Mouse (Mus musculus) megakaryocyte-erythroid progenitor cell, adult 5-6 weeks (primary cell): ENCODE measurements around the gene Srsf3. TPM values are rescaled to one million over a fixed set of nuclear protein-coding genes. Genes with fewer than 3 reads are reported as not detected.

Source experiments
- ATAC-seq: replicated peaks from 2 replicates; pipeline ENCODE4 v1.8.0; 2016; ENCODE audit warnings: mild to moderate bottlenecking, inconsistent platforms; ENCODE audit not compliant: severe bottlenecking, poor library complexity, low FRiP score, low TSS enrichment
- total RNA-seq, 2 experiments: library from RNA; stranded (forward) in 1 of 2; stranded (reverse) in 1 of 2; fragments of 200-1000, 215-1000 nt in 1 of 2; fragments of >200 nt in 1 of 2; fragmentation: Nextera tagmentation in 1 of 2; gene quantifications; 2 replicates each; pipeline ENCODE4 v1.2.3; 2014 to 2017

The Srsf3 gene
- total RNA-seq, 2 experiments from 2014 or later: 513 to 747 TPM

- 0 out of 2 replicates have a peak, but pooled peaks have one; percentile 18 for ATAC-seq
Observed at GRCm38 (mm10) chr17:29080758-29081617, 48.6 kb downstream of the Srsf3 start.

- ATAC-seq: 0 out of 2 replicates have a peak, but pooled peaks have one; percentile 24
Observed at GRCm38 (mm10) chr17:29081618-29082381, 49.4 kb downstream of the Srsf3 start.

DNA sequence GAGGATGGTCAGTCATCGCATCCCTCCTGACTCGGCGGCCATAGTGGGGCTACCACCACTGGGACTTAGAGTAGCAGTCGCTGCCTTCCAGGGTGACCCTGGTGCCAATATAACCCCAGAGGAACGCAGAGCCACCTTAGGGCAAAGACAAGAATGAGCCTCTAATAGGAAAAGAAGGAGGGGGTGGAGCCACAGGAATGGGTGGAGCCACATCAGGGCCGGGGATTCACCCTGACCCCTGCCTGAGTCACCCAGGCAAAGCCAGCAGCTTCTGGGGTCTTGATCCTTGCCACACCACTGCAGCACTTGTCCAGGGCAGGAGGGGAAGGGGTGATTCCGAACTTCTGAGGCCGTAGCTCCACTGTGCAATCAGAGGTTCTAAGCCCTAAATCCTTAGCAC lies 51.2 kb downstream of the Srsf3 start:
- no peak for ATAC-seq

GRCm38 (mm10) chr17:29084656-29085055 lies 52.2 kb downstream of the Srsf3 start:
- ATAC-seq: no peak

GRCm38 (mm10) chr17:29085266-29085665 lies 52.8 kb downstream of the Srsf3 start:
- no peak for ATAC-seq

DNA sequence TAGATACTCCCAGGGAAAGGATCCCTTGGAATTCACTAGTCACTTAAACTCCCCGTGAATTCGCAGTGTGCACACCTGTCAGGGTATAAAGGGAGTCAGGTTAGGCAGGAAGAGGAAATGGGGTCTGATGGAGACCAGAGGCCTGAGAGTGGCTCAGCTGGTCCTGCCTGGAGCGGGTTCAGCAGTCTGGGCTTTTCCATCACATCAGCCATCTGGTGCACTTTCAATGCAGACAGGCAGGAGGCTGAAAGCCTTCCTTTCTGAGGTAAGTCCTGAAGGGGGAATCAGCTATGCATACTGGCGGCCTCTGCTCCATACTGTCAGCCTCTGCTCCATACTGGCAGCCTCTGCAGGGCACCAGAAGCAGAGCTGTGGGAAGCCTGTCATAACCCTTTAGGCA lies 54.5 kb downstream of the Srsf3 start:
- no peak for ATAC-seq

DNA sequence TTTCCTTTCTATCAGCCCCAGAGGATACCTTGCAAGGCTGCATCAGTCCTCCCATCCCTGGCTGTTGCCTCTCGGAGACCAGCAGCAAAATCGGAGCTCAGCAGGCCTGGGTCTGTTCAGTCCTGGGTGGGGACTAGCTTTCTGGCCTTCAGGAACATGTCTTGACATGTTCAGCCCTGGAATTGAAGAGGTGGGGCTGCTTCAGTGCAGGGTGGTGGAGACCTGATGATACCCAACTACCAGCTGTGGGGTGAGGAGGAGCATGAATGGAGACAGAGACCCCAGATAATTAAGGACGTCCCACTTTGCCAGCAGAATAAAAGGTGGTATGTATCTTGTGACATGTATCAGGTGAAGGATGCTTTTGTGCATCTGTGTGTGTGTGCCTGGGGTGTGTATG lies 58.3 kb downstream of the Srsf3 start, which contains the start of gene Cdkn1a:
Cdkn1a (plus strand) TSS at position 201 of the 400 bp plus-strand sequence.
- no peak for ATAC-seq

DNA sequence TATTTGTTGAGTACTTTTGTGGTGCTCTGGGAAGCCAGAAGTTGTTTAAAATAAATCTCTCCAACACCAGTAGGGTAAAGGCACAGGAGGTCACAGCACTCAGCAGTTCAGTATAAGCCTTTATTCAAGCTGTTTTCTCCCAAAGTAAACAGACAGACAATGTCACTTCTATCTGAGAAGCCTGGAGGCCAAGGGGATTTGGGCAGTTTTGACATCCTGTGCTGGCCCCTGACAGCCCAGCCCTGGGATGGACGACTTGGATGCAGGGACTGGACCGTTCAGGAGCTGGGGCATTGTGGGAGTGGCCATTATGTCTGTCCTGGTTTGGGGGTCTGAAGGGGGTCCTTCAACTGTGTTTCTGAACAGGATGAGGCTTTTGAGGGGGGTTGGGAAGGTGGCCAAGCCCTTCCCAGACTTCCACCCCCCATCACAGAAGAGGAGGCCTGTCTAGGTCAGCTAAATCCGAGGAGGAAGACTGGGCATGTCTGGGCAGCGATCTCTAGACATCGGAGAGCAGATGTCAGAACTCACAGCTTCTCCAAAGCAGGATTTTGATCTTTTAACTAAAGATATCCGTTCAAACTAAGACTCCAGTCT lies 59.0 kb downstream of the Srsf3 start:
- ATAC-seq: no peak

DNA sequence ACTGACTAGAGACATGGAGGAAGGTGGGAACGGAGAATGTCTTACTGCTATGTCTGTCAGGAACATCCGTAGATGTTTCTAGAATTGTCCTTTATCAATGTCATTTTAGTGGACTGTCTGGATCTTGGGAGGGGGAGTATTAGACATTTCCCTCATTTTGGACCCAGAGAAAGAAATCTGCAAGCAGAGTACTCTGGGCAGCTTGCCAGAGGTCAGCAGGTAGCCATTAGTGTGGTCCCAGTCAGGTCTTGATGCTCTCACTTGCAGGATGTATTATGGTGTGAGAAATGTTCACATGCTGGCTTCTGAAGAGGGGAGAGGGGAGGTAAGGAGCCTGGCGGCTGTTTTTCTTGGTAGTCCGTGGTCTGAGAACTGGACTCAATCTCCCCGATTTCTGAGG lies 60.1 kb downstream of the Srsf3 start:
- ATAC-seq: no peak

Other genes with a start within 250 kb of the Srsf3 start
- gene Brpf3, start 231.5 kb upstream of the Srsf3 start, total RNA-seq (2014; fragmentation: Nextera tagmentation): 61.1 and 68.0 TPM in 2 replicates
- gene Brpf3, start 231.5 kb upstream of the Srsf3 start, total RNA-seq (2017): 5.3 and 6.2 TPM in 2 replicates
- not detected in 2 replicates for gene Pnpla1, start 174.2 kb upstream of the Srsf3 start, total RNA-seq (2014; fragmentation: Nextera tagmentation)
- gene Pnpla1, start 174.2 kb upstream of the Srsf3 start, total RNA-seq (2017): not detected in 2 replicates
- gene 4930539E08Rik, start 117.3 kb upstream of the Srsf3 start, total RNA-seq (2014; fragmentation: Nextera tagmentation): 0.20 and 0.33 TPM in 2 replicates
- 0.23 and 0.66 TPM in 2 replicates for gene 4930539E08Rik, start 117.3 kb upstream of the Srsf3 start, total RNA-seq (2017)
- not detected in 2 replicates for gene Pxt1, start 88.8 kb upstream of the Srsf3 start, total RNA-seq (2014; fragmentation: Nextera tagmentation)
- not detected in 2 replicates for gene Pxt1, start 88.8 kb upstream of the Srsf3 start, total RNA-seq (2017)
- 23.5 and 33.8 TPM in 2 replicates for gene Kctd20, start 80.7 kb upstream of the Srsf3 start, total RNA-seq (2014; fragmentation: Nextera tagmentation)
- 31.4 and 39.9 TPM in 2 replicates for gene Kctd20, start 80.7 kb upstream of the Srsf3 start, total RNA-seq (2017)
- gene Stk38, start 24.6 kb upstream of the Srsf3 start, total RNA-seq (2014; fragmentation: Nextera tagmentation): 123 TPM in 2 replicates
- 79.5 and 95.0 TPM in 2 replicates for gene Stk38, start 24.6 kb upstream of the Srsf3 start, total RNA-seq (2017)
- 2.1 and 6.5 TPM in 2 replicates for gene Cdkn1a, start 58.3 kb downstream of the Srsf3 start, total RNA-seq (2014; fragmentation: Nextera tagmentation)
- 0.95 and 3.5 TPM in 2 replicates for gene Cdkn1a, start 58.3 kb downstream of the Srsf3 start, total RNA-seq (2017)
- 14.9 and 23.3 TPM in 2 replicates for gene Rab44, start 81.5 kb downstream of the Srsf3 start, total RNA-seq (2014; fragmentation: Nextera tagmentation)
- gene Rab44, start 81.5 kb downstream of the Srsf3 start, total RNA-seq (2017): 4.1 and 23.9 TPM in 2 replicates
- gene Cpne5, start 205.5 kb downstream of the Srsf3 start, total RNA-seq (2014; fragmentation: Nextera tagmentation): 0.17 TPM in 1 of 2 replicates, not detected in the other
- 0.38 TPM in 1 of 2 replicates, not detected in the other for gene Cpne5, start 205.5 kb downstream of the Srsf3 start, total RNA-seq (2017)
- gene Ppil1, start 231.6 kb downstream of the Srsf3 start, total RNA-seq (2014; fragmentation: Nextera tagmentation): 80.9 and 99.0 TPM in 2 replicates
- gene Ppil1, start 231.6 kb downstream of the Srsf3 start, total RNA-seq (2017): 82.9 and 105 TPM in 2 replicates
- 81.8 and 82.3 TPM in 2 replicates for gene BC004004, start 236.2 kb downstream of the Srsf3 start, total RNA-seq (2014; fragmentation: Nextera tagmentation)
- 60.4 and 66.0 TPM in 2 replicates for gene BC004004, start 236.2 kb downstream of the Srsf3 start, total RNA-seq (2017)